Mouse (Mus musculus) liver, embryonic 11.5 days (tissue): Measurements from ENCODE around the gene Ssbp3. TPM values are rescaled to one million over a fixed set of nuclear protein-coding genes. Genes with fewer than 3 reads are reported as not detected.

Experiments used
- ATAC-seq: fragments of 200-750 bp; cut with Nextera tagmentation; replicated peaks from 2 replicates; pipeline ENCODE4 v1.8.0; 2017; ENCODE audit warnings: moderate number of reproducible peaks, mild to moderate bottlenecking, moderate TSS enrichment, moderate library complexity; ENCODE audit not compliant: low FRiP score
- DNase-seq: peaks from one replicate; pipeline ENCODE4 v3.0.0-alpha.2; 2017; ENCODE audit warnings: low spot score
- H3K27ac ChIP-seq: fragments of 300-500 bp; sonication (generic); 2 replicates; pipeline ENCODE4 v1.5.1; 2014; ENCODE audit warnings: mild to moderate bottlenecking, low read depth, low read length, control low read depth
- H3K27me3 ChIP-seq: fragments of 300-500 bp; sonication (generic); replicated peaks from 2 replicates; pipeline ENCODE4 v1.6.1; 2014; ENCODE audit warnings: low read length, mixed read lengths; ENCODE audit not compliant: control insufficient read depth, insufficient read depth
- H3K36me3 ChIP-seq: fragments of 300-500 bp; sonication (generic); 2 replicates; pipeline ENCODE4 v1.6.1; 2014; ENCODE audit warnings: mild to moderate bottlenecking, low read length, moderate library complexity, mixed read lengths; ENCODE audit not compliant: control insufficient read depth, insufficient read depth
- H3K4me1 ChIP-seq: fragments of 300-500 bp; sonication (generic); replicated peaks from 2 replicates; pipeline ENCODE4 v1.6.1; 2014; ENCODE audit warnings: low read length, mixed read lengths; ENCODE audit not compliant: control insufficient read depth, insufficient read depth
- H3K4me2 ChIP-seq: fragments of 300-500 bp; sonication (generic); 2 replicates; pipeline ENCODE4 v1.6.1; 2014; ENCODE audit warnings: mild to moderate bottlenecking, control low read depth, moderate library complexity
- H3K4me3 ChIP-seq: fragments of 300-500 bp; sonication (generic); 2 replicates; pipeline ENCODE4 v1.5.1; 2014; ENCODE audit warnings: low read depth, low read length, control low read depth
- H3K9ac ChIP-seq: fragments of 300-500 bp; sonication (generic); 2 replicates; pipeline ENCODE4 v1.6.1; 2014; ENCODE audit warnings: low read depth, low read length, control low read depth
- H3K9me3 ChIP-seq: fragments of 300-500 bp; sonication (generic); 2 replicates; pipeline ENCODE4 v1.6.1; 2016; ENCODE audit warnings: low read length, inconsistent platforms, mixed read lengths; ENCODE audit not compliant: control insufficient read depth
- WGBS: fragments of 180-500 bp; shearing (Covaris S2); extraction: QIAGEN DNeasy Blood & Tissue Kit; methylation state at CpG from one replicate; pipeline ENCODE4 v1.1.7; 2014; 5-methylcytosine and 5-hydroxymethylcytosine counted together
- polyA plus RNA-seq: library from polyadenylated mRNA; unstranded; fragments of >200 nt; fragmentation: Nextera tagmentation; extraction: Ambion mirVana; gene quantifications from 2 replicates; pipeline ENCODE4 v1.2.1, GENCODE M21; 2014

The Ssbp3 gene
- polyA plus RNA-seq, 1 experiment from 2014 or later = 89.0 TPM

DNA sequence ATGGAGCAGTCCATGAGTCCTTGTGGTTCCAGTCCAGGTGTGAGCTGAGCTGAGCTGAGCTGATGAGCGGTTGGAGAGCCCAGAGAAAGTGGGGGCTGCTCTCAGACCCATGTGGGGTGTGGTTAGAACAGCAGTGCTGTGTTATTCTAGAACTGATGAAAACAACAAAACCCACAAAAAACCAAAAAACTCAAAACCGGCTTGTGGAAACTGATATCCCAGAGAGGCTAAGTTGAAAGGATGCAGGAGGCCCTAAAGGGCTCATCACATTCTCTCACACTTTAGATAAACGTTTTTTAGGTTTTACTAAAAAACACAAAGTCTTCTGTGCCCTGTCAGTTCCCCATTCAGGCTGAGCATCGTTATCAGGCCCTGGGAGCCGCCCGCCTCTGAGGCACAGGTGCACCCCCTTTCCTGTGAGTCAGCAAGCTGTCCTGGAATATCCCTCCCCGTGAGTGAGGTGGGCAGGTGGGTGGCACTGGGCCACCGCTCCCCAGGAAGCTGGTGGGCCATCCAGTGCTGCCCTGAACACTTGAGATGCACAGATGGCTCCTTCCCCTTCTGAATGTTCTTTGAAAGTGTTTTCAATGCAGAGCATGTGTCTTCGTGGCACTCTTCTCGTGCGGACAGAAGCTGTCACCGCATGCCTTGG, 24.6 kb downstream of the Ssbp3 start:
- 40% methylated on average over 12 of the region's 12 CpGs for WGBS
- no peak for DNase-seq
- Histone ChIP-seq H3K27ac (peak overlapping the region; percentile 94), H3K4me3 (no peak overlapping the region), H3K9ac (peak overlapping the region; percentile 31; the same call in 1 of the 2 replicates), H3K4me1 (peaks cover 78% of the 10 kb centered on the region), H3K9me3 (no peaks in the 10 kb centered on the region), H3K27me3 (no peaks in the 10 kb centered on the region), H3K4me2 (peak overlapping the region; percentile 50), H3K36me3 (peaks cover 12% of the 10 kb centered on the region; the same call in 1 of the 2 replicates)
- ATAC-seq = peak; percentile 73

DNA sequence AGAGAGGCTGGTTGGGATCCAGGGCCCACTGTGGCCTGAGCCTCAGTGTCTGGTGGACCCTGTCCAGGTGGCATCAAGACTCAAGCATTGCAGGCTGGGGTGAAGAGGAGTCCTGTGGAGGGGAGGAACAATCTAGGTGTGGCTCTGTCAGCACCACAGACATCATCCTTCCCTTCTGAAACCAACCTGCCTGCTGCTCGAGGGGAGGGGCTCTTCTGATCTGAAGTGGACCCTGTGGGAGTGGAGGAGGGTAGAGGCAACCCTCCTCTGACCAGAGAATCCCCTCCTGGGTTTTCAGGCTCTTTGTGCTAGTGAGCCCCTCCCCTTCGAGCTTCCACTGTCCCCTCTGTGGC, 25.1 kb downstream of the Ssbp3 start:
- no peak overlapping the region for H3K4me3 ChIP-seq
- peaks cover 80% of the 10 kb centered on the region for H3K4me1 ChIP-seq
- no peaks in the 10 kb centered on the region for H3K27me3 ChIP-seq
- DNase-seq (no peak), ATAC-seq (peak; percentile 14; the same call in 1 of the 2 replicates)
- H3K9ac ChIP-seq = no peak overlapping the region
- peaks cover 12% of the 10 kb centered on the region; the same call in 1 of the 2 replicates for H3K36me3 ChIP-seq
- H3K4me2 ChIP-seq = peak overlapping the region; percentile 31
- 38% methylated on average over 2 of the region's 2 CpGs for WGBS
- H3K9me3 ChIP-seq = no peaks in the 10 kb centered on the region
- peak overlapping the region; percentile 68 for H3K27ac ChIP-seq

DNA sequence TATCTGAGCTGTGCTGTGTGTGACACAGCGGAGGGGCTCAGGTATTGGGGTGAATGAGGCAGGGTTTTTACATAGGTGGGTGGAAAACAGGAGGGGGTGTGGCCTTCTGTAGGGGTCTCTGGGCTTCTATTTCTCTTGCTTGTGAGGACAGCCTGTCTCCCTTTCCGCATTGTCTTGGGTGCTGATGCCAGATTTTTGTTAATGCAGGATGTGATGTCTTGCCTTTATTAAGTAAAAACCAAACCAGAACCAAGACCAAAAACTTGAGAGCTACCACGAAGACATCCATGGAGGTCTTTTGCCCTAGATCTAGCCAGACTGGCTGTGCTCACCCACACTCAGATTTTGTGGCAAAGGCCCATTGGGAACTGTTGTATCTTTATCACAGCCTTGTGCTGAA, 25.5 kb downstream of the Ssbp3 start:
- DNase-seq = no peak

DNA sequence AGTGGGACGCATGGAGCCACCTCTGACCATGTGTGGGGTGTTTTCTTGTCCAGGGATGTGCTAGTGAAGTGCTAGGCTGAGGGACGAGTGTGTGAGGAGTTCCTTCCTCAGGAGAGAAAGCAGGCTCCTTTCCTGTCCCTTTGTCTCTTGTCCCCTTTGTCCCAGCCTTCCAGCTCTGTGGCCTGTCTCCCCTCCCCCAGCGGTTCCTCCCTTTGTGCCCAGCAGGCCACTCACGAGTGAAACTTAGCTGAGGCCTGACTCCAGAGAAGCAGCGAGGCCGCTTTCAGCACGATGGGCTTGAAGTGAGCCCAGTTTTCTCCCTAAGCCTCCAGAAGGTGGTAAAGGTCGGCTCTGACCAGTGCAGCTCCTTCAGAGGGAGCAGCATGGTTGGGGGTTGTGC, 26.2 kb downstream of the Ssbp3 start:
- no peak overlapping the region for H3K9ac ChIP-seq
- H3K4me1 ChIP-seq = peaks cover 90% of the 10 kb centered on the region
- H3K9me3 ChIP-seq = no peaks in the 10 kb centered on the region
- DNase-seq (no peak), ATAC-seq (no peak)
- peak overlapping the region; percentile 10 for H3K27ac ChIP-seq
- WGBS = 50% methylated on average over 8 of the region's 8 CpGs
- no peaks in the 10 kb centered on the region for H3K27me3 ChIP-seq
- H3K4me3 ChIP-seq = no peak overlapping the region
- no peak overlapping the region for H3K4me2 ChIP-seq
- peaks cover 7% of the 10 kb centered on the region; the same call in 1 of the 2 replicates for H3K36me3 ChIP-seq

More for the DNA sequence above, 25.5 kb downstream of the Ssbp3 start:
- Histone ChIP-seq H3K4me2 (no peak overlapping the region), H3K36me3 (peaks cover 8% of the 10 kb centered on the region; the same call in 1 of the 2 replicates), H3K4me1 (peaks cover 85% of the 10 kb centered on the region), H3K9me3 (no peaks in the 10 kb centered on the region), H3K4me3 (no peak overlapping the region), H3K9ac (no peak overlapping the region), H3K27ac (peak overlapping the region; percentile 68; the same call in 1 of the 2 replicates), H3K27me3 (no peaks in the 10 kb centered on the region)
- 79% methylated on average over 3 of the region's 3 CpGs for WGBS
- ATAC-seq = no peak

DNA sequence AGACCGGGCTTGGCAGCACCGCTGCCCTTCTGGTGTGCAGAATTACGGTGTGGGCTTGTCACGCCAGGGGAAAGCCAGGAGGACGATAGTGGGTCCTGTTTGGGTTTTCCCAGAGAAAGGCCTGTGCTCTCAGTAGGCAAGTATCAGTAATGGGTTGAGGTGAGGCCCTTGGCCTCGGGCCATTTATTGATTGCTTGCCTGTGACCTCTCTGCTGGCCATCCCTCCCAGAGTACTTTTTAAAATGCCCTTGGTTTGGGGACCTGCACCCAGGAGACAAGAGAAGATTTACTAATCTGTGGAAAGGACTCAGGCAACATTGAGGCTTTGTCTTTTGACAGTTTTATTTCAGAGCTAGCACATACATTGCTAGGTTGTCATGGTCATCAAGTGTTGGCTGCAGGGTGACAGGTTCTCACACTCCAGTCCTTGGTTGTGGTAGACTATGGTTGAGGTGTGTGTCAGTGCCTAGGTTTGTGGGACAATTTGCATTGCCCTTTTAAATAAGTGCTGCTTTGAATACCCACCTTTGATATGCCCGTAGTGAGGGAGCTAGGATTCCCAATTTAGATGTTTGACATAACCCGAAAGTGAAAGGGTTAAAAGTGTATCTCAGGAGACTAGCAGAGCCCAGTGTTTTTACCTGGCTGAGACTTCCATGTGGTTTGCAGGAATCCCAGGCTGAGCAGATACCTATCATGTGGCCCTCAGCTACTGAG, 28.2 kb downstream of the Ssbp3 start:
- H3K4me1 ChIP-seq = peaks cover 83% of the 10 kb centered on the region
- H3K4me3 ChIP-seq = no peak overlapping the region
- DNase-seq = no peak
- no peak for ATAC-seq
- H3K27ac ChIP-seq = no peak overlapping the region
- no peaks in the 10 kb centered on the region for H3K27me3 ChIP-seq
- H3K9me3 ChIP-seq = no peaks in the 10 kb centered on the region
- peaks cover 4% of the 10 kb centered on the region; the same call in 1 of the 2 replicates for H3K36me3 ChIP-seq
- H3K4me2 ChIP-seq = 0 out of 2 replicates have a peak overlapping the region, but pooled peaks have one; percentile 0
- 69% methylated on average over 8 of the region's 8 CpGs for WGBS
- H3K9ac ChIP-seq = no peak overlapping the region

DNA sequence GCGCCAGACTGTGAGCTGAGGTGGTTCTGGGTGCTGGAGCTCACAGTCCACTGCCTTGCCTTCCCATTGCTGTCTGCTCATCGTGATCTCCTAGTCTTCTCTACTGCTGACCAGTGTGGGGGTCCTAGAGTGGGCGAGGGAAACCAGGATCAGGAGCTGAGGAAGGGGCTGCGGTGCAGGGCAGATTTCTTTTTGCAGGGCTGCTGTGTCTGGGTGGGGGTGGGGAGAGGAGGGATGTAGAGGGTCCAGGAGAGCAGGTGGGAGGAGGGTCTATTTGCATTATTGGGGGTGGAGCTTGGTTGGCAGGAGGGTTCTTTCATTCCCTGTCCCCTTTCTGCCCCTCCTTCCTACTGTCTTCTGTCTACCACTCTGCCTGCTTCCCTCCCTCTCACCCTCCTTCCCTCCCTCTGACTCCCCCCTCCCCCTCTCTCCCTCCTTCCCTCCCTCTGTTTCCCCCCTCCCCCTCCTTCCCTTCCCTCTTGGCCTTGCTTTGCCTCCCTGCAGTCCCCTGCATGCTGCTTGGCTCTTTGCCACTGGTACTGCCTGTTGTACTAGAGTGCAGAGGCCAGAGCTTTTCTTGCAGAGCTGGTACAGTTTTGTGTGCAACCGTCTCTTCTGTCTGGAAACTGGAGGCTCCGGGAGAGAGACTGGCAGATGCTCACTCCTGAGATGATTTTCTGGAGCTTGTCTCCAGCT, 28.9 kb downstream of the Ssbp3 start:
- Histone ChIP-seq H3K36me3 (peaks cover 4% of the 10 kb centered on the region; the same call in 1 of the 2 replicates), H3K27me3 (no peaks in the 10 kb centered on the region), H3K9me3 (no peaks in the 10 kb centered on the region), H3K4me2 (0 out of 2 replicates have a peak overlapping the region, but pooled peaks have one; percentile 0), H3K9ac (no peak overlapping the region), H3K27ac (peak overlapping the region; percentile 45; the same call in 1 of the 2 replicates), H3K4me3 (no peak overlapping the region), H3K4me1 (peaks cover 76% of the 10 kb centered on the region)
- 39% methylated on average over 6 of the region's 6 CpGs for WGBS
- DNase-seq = no peak
- no peak for ATAC-seq

DNA sequence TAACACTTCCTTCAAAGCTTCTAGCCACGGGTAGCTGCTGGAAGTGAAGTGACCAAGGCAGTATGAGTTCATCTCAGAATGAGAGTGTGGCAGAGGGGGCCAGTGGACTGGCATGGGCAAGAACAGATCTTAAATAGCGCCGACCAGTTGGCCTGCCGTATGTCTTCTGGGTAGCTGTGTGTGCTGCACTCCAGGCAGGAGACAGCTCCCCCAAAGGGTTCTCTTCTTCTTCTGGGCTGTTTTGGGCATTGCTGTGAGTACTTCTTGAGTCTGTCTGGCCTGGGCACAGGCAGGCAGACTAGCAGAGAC, 29.4 kb downstream of the Ssbp3 start:
- Histone ChIP-seq H3K36me3 (peaks cover 4% of the 10 kb centered on the region; the same call in 1 of the 2 replicates), H3K9ac (no peak overlapping the region), H3K9me3 (no peaks in the 10 kb centered on the region), H3K27me3 (no peaks in the 10 kb centered on the region), H3K4me1 (peaks cover 74% of the 10 kb centered on the region), H3K4me3 (no peak overlapping the region), H3K27ac (peak overlapping the region; percentile 45; the same call in 1 of the 2 replicates), H3K4me2 (no peak overlapping the region)
- ATAC-seq (no peak), DNase-seq (no peak)
- 67% methylated on average over 4 of the region's 4 CpGs for WGBS

DNA sequence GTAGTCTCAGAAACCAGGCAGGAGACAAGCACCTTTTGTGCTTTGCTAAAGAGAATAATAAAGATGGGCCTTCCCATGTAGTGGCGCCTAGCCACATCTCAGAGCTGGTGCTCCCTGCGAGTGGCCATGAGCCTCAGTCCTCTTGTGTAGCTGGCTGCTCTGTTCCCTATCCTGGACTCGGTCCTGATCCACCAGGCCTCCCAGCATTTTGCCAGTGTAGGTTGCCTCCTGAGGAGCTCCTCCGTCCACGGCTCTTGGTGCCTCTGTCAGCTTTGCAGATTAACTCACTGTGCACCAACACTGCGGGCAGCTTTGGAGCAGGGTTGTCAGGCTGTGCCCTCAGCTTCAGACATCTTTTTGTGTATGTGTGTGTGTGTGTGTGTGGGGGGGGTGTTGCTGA, 30.4 kb downstream of the Ssbp3 start:
- ATAC-seq = no peak
- Histone ChIP-seq H3K27me3 (no peaks in the 10 kb centered on the region), H3K4me2 (no peak overlapping the region), H3K27ac (no peak overlapping the region), H3K4me3 (no peak overlapping the region), H3K4me1 (peaks cover 65% of the 10 kb centered on the region), H3K9ac (no peak overlapping the region), H3K9me3 (no peaks in the 10 kb centered on the region), H3K36me3 (no peaks in the 10 kb centered on the region; the same call in 1 of the 2 replicates)
- DNase-seq = no peak
- 83% methylated on average over 6 of the region's 6 CpGs for whole genome bisulfite sequencing
